Mouse (Mus musculus) midbrain, embryonic 13.5 days (tissue): ENCODE results near the gene Trim30a. TPM values are rescaled to one million over a fixed set of nuclear protein-coding genes. Genes with fewer than 3 reads are reported as not detected.
A peak's percentile ranks its signal among the peaks of the same experiment; 100 is the strongest.
"Not testable (repeated sequence)": the region's sequence is repeated elsewhere in the genome, so short reads cannot be mapped to it uniquely, and the experiment has no call there.

Experiments
- ATAC-seq: fragments of 200-750 bp; cut with Nextera tagmentation; 2 replicates; pipeline ENCODE4 v1.8.0; 2017; ENCODE audit warnings: mild to moderate bottlenecking, moderate TSS enrichment, moderate library complexity
- H3K27ac ChIP-seq: fragments of 300-500 bp; sonication (generic); 2 replicates; pipeline ENCODE4 v1.5.1; 2015; ENCODE audit warnings: inconsistent platforms, mild to moderate bottlenecking, moderate library complexity
- H3K27me3 ChIP-seq: fragments of 300-500 bp; sonication (generic); 2 replicates; pipeline ENCODE4 v1.6.1; 2015; ENCODE audit warnings: mild to moderate bottlenecking, inconsistent platforms
- H3K36me3 ChIP-seq: fragments of 300-500 bp; sonication (generic); 2 replicates; pipeline ENCODE4 v1.6.1; 2015; ENCODE audit warnings: mild to moderate bottlenecking, inconsistent platforms
- H3K4me1 ChIP-seq: fragments of 300-500 bp; sonication (generic); replicated peaks from 2 replicates; pipeline ENCODE4 v1.6.1; 2015; ENCODE audit warnings: inconsistent platforms
- H3K4me2 ChIP-seq: fragments of 300-500 bp; sonication (generic); replicated peaks from 2 replicates; pipeline ENCODE4 v1.6.1; 2015; ENCODE audit warnings: moderate library complexity, mild to moderate bottlenecking, inconsistent platforms
- H3K4me3 ChIP-seq: fragments of 300-500 bp; sonication (generic); replicated peaks from 2 replicates; pipeline ENCODE4 v1.5.1; 2015; ENCODE audit warnings: mild to moderate bottlenecking, inconsistent platforms
- H3K9ac ChIP-seq: fragments of 300-500 bp; sonication (generic); replicated peaks from 2 replicates; pipeline ENCODE4 v1.6.1; 2015; ENCODE audit warnings: mild to moderate bottlenecking, inconsistent platforms
- H3K9me3 ChIP-seq: fragments of 300-500 bp; sonication (generic); 2 replicates; pipeline ENCODE4 v1.6.1; 2016; ENCODE audit warnings: mild to moderate bottlenecking, inconsistent platforms
- WGBS: fragments of 180-500 bp; shearing (Covaris S2); methylation state at CpG from one replicate; pipeline ENCODE4 v1.1.7; 2015; 5-methylcytosine and 5-hydroxymethylcytosine counted together
- polyA plus RNA-seq: library from polyadenylated mRNA; unstranded; fragments of >200 nt; fragmentation: Nextera tagmentation; extraction: Ambion mirVana; gene quantifications from 2 replicates; pipeline ENCODE4 v1.2.1, GENCODE M21; 2015

The Trim30a gene
- polyA plus RNA-seq: 0.26 and 0.70 TPM in 2 replicates

- ATAC-seq: no peak
- 78% methylated on average over 3 of the region's 3 CpGs for WGBS
- no peak within 1 kb of the TSS for H3K4me2 ChIP-seq
These were observed at the start of gene Trim30a for GRCm38 (mm10) chr7:104465065-104465744. Gene Trim30a, minus strand, starts transcription at chr7:104465193.

GRCm38 (mm10) chr7:104507421-104508065, 42.5 kb upstream of the Trim30a start, which contains the start of gene Trim30d:
Gene Trim30d, minus strand, starts transcription at chr7:104507849.
- ATAC-seq, H3K4me2 ChIP-seq, H3K27ac ChIP-seq, H3K9me3 ChIP-seq, H3K27me3 ChIP-seq, H3K4me1 ChIP-seq, H3K4me3 ChIP-seq, H3K36me3 ChIP-seq, H3K9ac ChIP-seq: not testable (repeated sequence)

More at GRCm38 (mm10) chr7:104465065-104465744, at the start of gene Trim30a:
- Histone ChIP-seq H3K36me3 (no peaks in the 10 kb centered on the region), H3K27ac (no peak within 1 kb of the TSS), H3K27me3 (no peaks in the 10 kb centered on the region), H3K9me3 (no peaks in the 10 kb centered on the region), H3K4me3 (no peak within 1 kb of the TSS), H3K9ac (no peak within 1 kb of the TSS), H3K4me1 (no peaks in the 10 kb centered on the region)

GRCm38 (mm10) chr7:104501589-104502371, 36.8 kb upstream of the Trim30a start:
- H3K4me3 ChIP-seq: peak overlapping the region; percentile 49
- WGBS: 3% methylated on average over 51 of the region's 59 CpGs
- peak overlapping the region; percentile 59 for H3K4me2 ChIP-seq
- no peaks in the 10 kb centered on the region for H3K9me3 ChIP-seq
- peaks cover 8% of the 10 kb centered on the region; the same call in 1 of the 2 replicates for H3K27me3 ChIP-seq
- ATAC-seq: peak; percentile 98
- H3K27ac ChIP-seq: no peak overlapping the region
- peak overlapping the region; percentile 52 for H3K9ac ChIP-seq
- no peaks in the 10 kb centered on the region for H3K36me3 ChIP-seq
- H3K4me1 ChIP-seq: no peaks in the 10 kb centered on the region

- H3K9ac ChIP-seq, H3K9me3 ChIP-seq, H3K4me1 ChIP-seq, H3K36me3 ChIP-seq, ATAC-seq, H3K4me2 ChIP-seq, H3K4me3 ChIP-seq, H3K27ac ChIP-seq, H3K27me3 ChIP-seq: not testable (repeated sequence)
- 78% methylated on average over 6 of the region's 6 CpGs for WGBS
These were observed 36.2 kb upstream of the Trim30a start for GRCm38 (mm10) chr7:104501186-104501585.

GRCm38 (mm10) chr7:104499464-104499863, 34.5 kb upstream of the Trim30a start:
- not testable (repeated sequence) for H3K4me3 ChIP-seq, H3K36me3 ChIP-seq, H3K9me3 ChIP-seq, H3K27ac ChIP-seq, H3K4me2 ChIP-seq, H3K4me1 ChIP-seq, H3K9ac ChIP-seq, H3K27me3 ChIP-seq, ATAC-seq
- WGBS: 61% methylated on average over 7 of the region's 8 CpGs

- 80% methylated on average over 2 of the region's 2 CpGs for WGBS
- no peak overlapping the region for H3K9ac ChIP-seq
- no peaks in the 10 kb centered on the region for H3K36me3 ChIP-seq
- no peak overlapping the region for H3K4me2 ChIP-seq
- no peak overlapping the region for H3K4me3 ChIP-seq
- H3K27ac ChIP-seq: no peak overlapping the region
- H3K27me3 ChIP-seq: no peaks in the 10 kb centered on the region
- no peak for ATAC-seq
- no peaks in the 10 kb centered on the region for H3K4me1 ChIP-seq
- no peaks in the 10 kb centered on the region for H3K9me3 ChIP-seq
These were observed 18.9 kb downstream of the Trim30a start for GRCm38 (mm10) chr7:104445961-104446645.

- no peak for ATAC-seq
- Histone ChIP-seq H3K36me3 (no peaks in the 10 kb centered on the region), H3K4me1 (no peaks in the 10 kb centered on the region), H3K27me3 (no peaks in the 10 kb centered on the region), H3K27ac (no peak overlapping the region), H3K4me3 (no peak overlapping the region), H3K4me2 (no peak overlapping the region), H3K9ac (no peak overlapping the region), H3K9me3 (no peaks in the 10 kb centered on the region)
- WGBS: 96% methylated on average over 3 of the region's 3 CpGs
These were observed 60.5 kb downstream of the Trim30a start for GRCm38 (mm10) chr7:104404460-104404950.

GRCm38 (mm10) chr7:104401140-104401539, 63.9 kb downstream of the Trim30a start:
- no peak for ATAC-seq
- no peaks in the 10 kb centered on the region for H3K36me3 ChIP-seq

GRCm38 (mm10) chr7:104400698-104401097, 64.3 kb downstream of the Trim30a start, which contains the start of gene Trim30c:
Gene Trim30c, minus strand, starts transcription at chr7:104400837.
- WGBS: 79% methylated on average over 1 of the region's 1 CpGs
- H3K4me3 ChIP-seq: no peak within 1 kb of the TSS
- no peak within 1 kb of the TSS for H3K9ac ChIP-seq
- H3K27me3 ChIP-seq: no peaks in the 10 kb centered on the region
- H3K4me2 ChIP-seq: no peak within 1 kb of the TSS
- H3K36me3 ChIP-seq: no peaks in the 10 kb centered on the region
- H3K4me1 ChIP-seq: no peaks in the 10 kb centered on the region
- no peak within 1 kb of the TSS for H3K27ac ChIP-seq
- no peaks in the 10 kb centered on the region for H3K9me3 ChIP-seq
- ATAC-seq: no peak

More at GRCm38 (mm10) chr7:104401140-104401539, 63.9 kb downstream of the Trim30a start:
- no peak overlapping the region for H3K4me3 ChIP-seq
- H3K4me2 ChIP-seq: no peak overlapping the region
- H3K9me3 ChIP-seq: no peaks in the 10 kb centered on the region
- H3K4me1 ChIP-seq: no peaks in the 10 kb centered on the region
- no peak overlapping the region for H3K27ac ChIP-seq
- no peaks in the 10 kb centered on the region for H3K27me3 ChIP-seq
- H3K9ac ChIP-seq: no peak overlapping the region

- no peak overlapping the region for H3K27ac ChIP-seq
- no peaks in the 10 kb centered on the region for H3K9me3 ChIP-seq
- ATAC-seq: no peak
- no peak overlapping the region for H3K4me3 ChIP-seq
- H3K4me2 ChIP-seq: no peak overlapping the region
- WGBS: 82% methylated on average over 1 of the region's 1 CpGs
- H3K4me1 ChIP-seq: no peaks in the 10 kb centered on the region
- no peaks in the 10 kb centered on the region for H3K36me3 ChIP-seq
- H3K9ac ChIP-seq: no peak overlapping the region
- H3K27me3 ChIP-seq: no peaks in the 10 kb centered on the region
These were observed 66.5 kb downstream of the Trim30a start for GRCm38 (mm10) chr7:104398492-104398891.

- Histone ChIP-seq H3K27ac (no peak within 1 kb of the TSS), H3K27me3 (no peaks in the 10 kb centered on the region), H3K9ac (no peak within 1 kb of the TSS), H3K9me3 (no peaks in the 10 kb centered on the region), H3K4me2 (no peak within 1 kb of the TSS), H3K4me1 (no peaks in the 10 kb centered on the region), H3K36me3 (no peaks in the 10 kb centered on the region), H3K4me3 (no peak within 1 kb of the TSS)
- 64% methylated on average over 1 of the region's 1 CpGs for WGBS
- no peak for ATAC-seq
These were observed 95.1 kb downstream of the Trim30a start, which contains the start of gene Trim30b for GRCm38 (mm10) chr7:104369736-104370414. Gene Trim30b, minus strand, starts transcription at chr7:104369884.
